Mouse (Mus musculus) forebrain, embryonic 16.5 days (tissue): ENCODE data around the gene Srrm4. TPM values are rescaled to one million over a fixed set of nuclear protein-coding genes. Genes with fewer than 3 reads are reported as not detected.
A peak's percentile ranks its signal among the peaks of the same experiment; 100 is the strongest.

ENCODE experiments used
- ATAC-seq: fragments of 200-750 bp; cut with Nextera tagmentation; 2 replicates; pipeline ENCODE4 v1.8.0; 2017; ENCODE audit warnings: mild to moderate bottlenecking, moderate library complexity
- H3K27ac ChIP-seq: fragments of 300-500 bp; sonication (generic); 2 replicates; pipeline ENCODE4 v1.5.1; 2014; ENCODE audit warnings: low read length, control low read depth
- H3K27me3 ChIP-seq: fragments of 300-500 bp; sonication (generic); replicated peaks from 2 replicates; pipeline ENCODE4 v1.6.1; 2014; ENCODE audit warnings: low read length; ENCODE audit not compliant: control insufficient read depth, insufficient read depth
- H3K36me3 ChIP-seq: fragments of 300-500 bp; sonication (generic); 2 replicates; pipeline ENCODE4 v1.6.1; 2014; ENCODE audit not compliant: control insufficient read depth, insufficient read depth
- H3K4me1 ChIP-seq: fragments of 300-500 bp; sonication (generic); replicated peaks from 2 replicates; pipeline ENCODE4 v1.6.1; 2014; ENCODE audit warnings: low read length; ENCODE audit not compliant: control insufficient read depth, insufficient read depth
- H3K4me2 ChIP-seq: fragments of 300-500 bp; sonication (generic); 2 replicates; pipeline ENCODE4 v1.6.1; 2014; ENCODE audit warnings: mild to moderate bottlenecking, low read length, control low read depth
- H3K4me3 ChIP-seq: fragments of 300-500 bp; sonication (generic); replicated peaks from 2 replicates; pipeline ENCODE4 v1.5.1; 2014; ENCODE audit warnings: mild to moderate bottlenecking, low read length, control low read depth
- H3K9ac ChIP-seq: fragments of 300-500 bp; sonication (generic); replicated peaks from 2 replicates; pipeline ENCODE4 v1.6.1; 2014; ENCODE audit warnings: low read depth, low read length, control low read depth
- H3K9me3 ChIP-seq: fragments of 300-500 bp; sonication (generic); 2 replicates; pipeline ENCODE4 v1.6.1; 2016; ENCODE audit warnings: low read length; ENCODE audit not compliant: control insufficient read depth
- WGBS: fragments of 180-500 bp; shearing (Covaris S2); extraction: QIAGEN DNeasy Blood & Tissue Kit; methylation state at CpG from one replicate; pipeline ENCODE4 v1.1.7; 2014; 5-methylcytosine and 5-hydroxymethylcytosine counted together
- polyA plus RNA-seq: library from polyadenylated mRNA; unstranded; fragments of >200 nt; fragmentation: Nextera tagmentation; extraction: Ambion mirVana; gene quantifications from 2 replicates; pipeline ENCODE4 v1.2.1, GENCODE M21; 2015

Gene Srrm4
- polyA plus RNA-seq, 1 experiment from 2014 or later, result 33.9 TPM

- peak; percentile 39 for ATAC-seq
- Histone ChIP-seq H3K4me2 (no peak overlapping the region), H3K9ac (no peak overlapping the region), H3K36me3 (no peaks in the 10 kb centered on the region), H3K9me3 (no peaks in the 10 kb centered on the region), H3K27ac (peak overlapping the region; percentile 65), H3K27me3 (no peaks in the 10 kb centered on the region), H3K4me3 (no peak overlapping the region), H3K4me1 (peaks cover 28% of the 10 kb centered on the region)
- 49% methylated on average over 19 of the region's 19 CpGs for WGBS
Measured at GRCm38 (mm10) chr5:116498880-116499640, 92.6 kb downstream of the Srrm4 start.

- Histone ChIP-seq H3K4me1 (peaks cover 28% of the 10 kb centered on the region), H3K27me3 (no peaks in the 10 kb centered on the region), H3K36me3 (no peaks in the 10 kb centered on the region), H3K27ac (no peak overlapping the region), H3K4me3 (no peak overlapping the region), H3K4me2 (no peak overlapping the region), H3K9ac (no peak overlapping the region), H3K9me3 (no peaks in the 10 kb centered on the region)
- no peak for ATAC-seq
- WGBS, result 67% methylated on average over 5 of the region's 5 CpGs
Measured at GRCm38 (mm10) chr5:116497866-116498265, 93.8 kb downstream of the Srrm4 start.

GRCm38 (mm10) chr5:116497205-116497604, 94.4 kb downstream of the Srrm4 start:
- no peaks in the 10 kb centered on the region for H3K27me3 ChIP-seq
- H3K36me3 ChIP-seq, result no peaks in the 10 kb centered on the region
- H3K4me3 ChIP-seq, result no peak overlapping the region
- no peak overlapping the region for H3K4me2 ChIP-seq
- 0 out of 2 replicates have a peak, but pooled peaks have one; percentile 15 for ATAC-seq
- peaks cover 28% of the 10 kb centered on the region for H3K4me1 ChIP-seq
- no peak overlapping the region for H3K27ac ChIP-seq
- H3K9ac ChIP-seq, result no peak overlapping the region
- WGBS, result 64% methylated on average over 7 of the region's 7 CpGs
- no peaks in the 10 kb centered on the region for H3K9me3 ChIP-seq

- Histone ChIP-seq H3K9ac (no peak overlapping the region), H3K27me3 (no peaks in the 10 kb centered on the region), H3K9me3 (no peaks in the 10 kb centered on the region), H3K27ac (no peak overlapping the region), H3K36me3 (no peaks in the 10 kb centered on the region), H3K4me1 (peaks cover 30% of the 10 kb centered on the region), H3K4me2 (no peak overlapping the region), H3K4me3 (no peak overlapping the region)
- WGBS, result 84% methylated on average over 2 of the region's 2 CpGs
- ATAC-seq, result no peak
Measured at GRCm38 (mm10) chr5:116496717-116497116, 94.9 kb downstream of the Srrm4 start.

- ATAC-seq, result no peak
- Histone ChIP-seq H3K9me3 (no peaks in the 10 kb centered on the region), H3K4me2 (no peak overlapping the region), H3K9ac (no peak overlapping the region), H3K4me1 (peaks cover 28% of the 10 kb centered on the region), H3K27ac (no peak overlapping the region), H3K27me3 (no peaks in the 10 kb centered on the region), H3K4me3 (no peak overlapping the region), H3K36me3 (no peaks in the 10 kb centered on the region)
- WGBS, result 79% methylated on average over 9 of the region's 9 CpGs
Measured at GRCm38 (mm10) chr5:116495466-116495865, 96.2 kb downstream of the Srrm4 start.

- Histone ChIP-seq H3K27ac (no peak overlapping the region), H3K4me3 (no peak overlapping the region), H3K9me3 (no peaks in the 10 kb centered on the region), H3K4me1 (peaks cover 31% of the 10 kb centered on the region), H3K4me2 (no peak overlapping the region), H3K36me3 (no peaks in the 10 kb centered on the region), H3K9ac (no peak overlapping the region), H3K27me3 (no peaks in the 10 kb centered on the region)
- ATAC-seq, result no peak
- WGBS, result 71% methylated on average over 7 of the region's 7 CpGs
Measured at GRCm38 (mm10) chr5:116494377-116494776, 97.2 kb downstream of the Srrm4 start.

GRCm38 (mm10) chr5:116492726-116493125, 98.9 kb downstream of the Srrm4 start:
- no peaks in the 10 kb centered on the region for H3K9me3 ChIP-seq
- H3K9ac ChIP-seq, result no peak overlapping the region
- no peaks in the 10 kb centered on the region for H3K36me3 ChIP-seq
- H3K4me1 ChIP-seq, result peaks cover 20% of the 10 kb centered on the region
- WGBS, result 87% methylated on average over 3 of the region's 3 CpGs
- ATAC-seq, result no peak
- H3K27ac ChIP-seq, result no peak overlapping the region
- H3K27me3 ChIP-seq, result no peaks in the 10 kb centered on the region
- no peak overlapping the region for H3K4me2 ChIP-seq
- H3K4me3 ChIP-seq, result no peak overlapping the region

GRCm38 (mm10) chr5:116491794-116492420, 99.7 kb downstream of the Srrm4 start:
- H3K36me3 ChIP-seq, result no peaks in the 10 kb centered on the region
- 60% methylated on average over 12 of the region's 12 CpGs for WGBS
- no peak overlapping the region for H3K27ac ChIP-seq
- ATAC-seq, result no peak
- H3K4me2 ChIP-seq, result no peak overlapping the region
- no peak overlapping the region for H3K4me3 ChIP-seq
- no peaks in the 10 kb centered on the region for H3K27me3 ChIP-seq
- H3K9me3 ChIP-seq, result no peaks in the 10 kb centered on the region
- no peak overlapping the region for H3K9ac ChIP-seq
- H3K4me1 ChIP-seq, result peaks cover 19% of the 10 kb centered on the region

GRCm38 (mm10) chr5:116490826-116491225, 100.8 kb downstream of the Srrm4 start:
- 64% methylated on average over 5 of the region's 5 CpGs for WGBS
- H3K9me3 ChIP-seq, result no peaks in the 10 kb centered on the region
- H3K27me3 ChIP-seq, result no peaks in the 10 kb centered on the region
- H3K36me3 ChIP-seq, result no peaks in the 10 kb centered on the region
- H3K27ac ChIP-seq, result no peak overlapping the region; the same call in 1 of the 2 replicates
- H3K9ac ChIP-seq, result no peak overlapping the region
- H3K4me2 ChIP-seq, result no peak overlapping the region
- H3K4me1 ChIP-seq, result peaks cover 19% of the 10 kb centered on the region
- ATAC-seq, result no peak
- no peak overlapping the region for H3K4me3 ChIP-seq
